In the genomic region with DNA sequence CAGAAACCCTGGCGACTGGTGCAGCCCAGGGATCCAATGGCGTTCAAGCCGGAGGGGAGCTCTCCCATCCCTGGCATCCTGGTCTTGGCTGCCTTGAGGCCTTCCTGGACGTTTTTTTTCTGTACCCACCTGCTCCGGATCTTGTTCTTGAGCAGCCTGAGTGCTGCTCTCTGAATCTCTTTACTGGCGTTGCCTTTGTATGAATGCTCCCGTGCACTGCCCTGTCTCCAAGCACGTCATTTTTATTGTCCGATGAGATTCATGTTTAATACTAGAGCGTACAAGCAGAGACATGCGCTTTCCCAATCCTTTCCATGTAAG, we compare ENCODE assay signal across 9 mouse cellular contexts. TPM values are rescaled to one million over a fixed set of nuclear protein-coding genes. Genes with fewer than 3 reads are reported as not detected.
DNase-seq lines count a peak whose midpoint lies in the region; ATAC-seq and TF ChIP-seq lines count a peak whose summit lies in the region.
"Had no signal": no experiment of that assay in that cellular context is flagged by ENCODE, and none has a peak within 500 bp of the region (broad histone marks: within the 10 kb centered on the region; RNA-seq: fewer than 3 reads in every experiment).

No protein-coding gene starts in this region.

- H3K4me2 ChIP-seq in heart, embryonic 13.5 days = peak overlapping the region; percentile 92
- peak overlapping the region; percentile 63 for H3K4me2 ChIP-seq in CH12.LX (ENCODE audit: insufficient read depth, low read depth, poor library complexity, severe bottlenecking)
- peak overlapping the region; percentile 83 for H3K4me2 ChIP-seq in forebrain, embryonic 12.5 days
- H3K4me2 ChIP-seq in liver, embryonic 13.5 days = peak overlapping the region; percentile 94

- peak overlapping the region; percentile 83 for H3K9ac ChIP-seq in heart, embryonic 13.5 days
- H3K9ac ChIP-seq in CH12.LX (ENCODE audit: insufficient read depth, low read depth) = peak overlapping the region; percentile 45
- peak overlapping the region; percentile 67 for H3K9ac ChIP-seq in forebrain, embryonic 12.5 days
- H3K9ac ChIP-seq in liver, embryonic 13.5 days = peak overlapping the region; percentile 77

- dilution Hi-C loops in CH12.LX (cut with MboI; ENCODE audit: extremely low pct_ligation_motif_present, extremely low pct_unique_long_range_greater_than_20kb, low sequenced_read_pairs) = no loop called here

- H3K4me3 ChIP-seq in heart, embryonic 13.5 days = peak overlapping the region; percentile 80
- H3K4me3 ChIP-seq in CH12.LX (replicated peaks in 1 of 3; ENCODE audit: low read depth in 2 of 3, low read length in 2 of 3, poor library complexity in 1 of 3) = peak overlapping the region; percentile 34 to 90 (median 85)
- peak overlapping the region; percentile 78 for H3K4me3 ChIP-seq in forebrain, embryonic 12.5 days (replicated peaks)
- peak overlapping the region; percentile 75 for H3K4me3 ChIP-seq in liver, embryonic 13.5 days (replicated peaks)

- intact Hi-C loops in heart, postnatal 25 days (cut with DNase I) = loop anchor here (2.0 kb wide), 1 partner anchor 190 kb away; no protein-coding TSS in a partner anchor

- no peak for TF ChIP-seq RAD21 in CH12.LX (IDR thresholded peaks at IDR 0.05; ENCODE audit: low read depth, low read length)

- DNase-seq in heart, postnatal 25 days (ENCODE audit: low spot score) = no peak
- no peak for DNase-seq in CH12.LX (ENCODE audit: extremely low read depth)
- no peak for DNase-seq in liver, embryonic 13.5 days
- DNase-seq in thymus, postnatal 14 days = no peak
- DNase-seq in adrenal gland, postnatal 14 days = no peak
- DNase-seq in retina, postnatal 1 day = no peak

- no peak for TF ChIP-seq EP300 in CH12.LX (IDR thresholded peaks at IDR 0.05; ENCODE audit: low read length)

- in situ Hi-C loops in CH12.LX (cut with MboI; ENCODE audit: low pct_ligation_motif_present, low pct_unique_long_range_greater_than_20kb, low sequenced_read_pairs) = loop anchor here (5.0 to 10.0 kb wide), 2 partner anchors 66 to 586 kb away; no protein-coding TSS in a partner anchor

- 12% methylated on average over 11 of the region's 11 CpGs for WGBS in heart, embryonic 13.5 days
- 5% methylated on average over 11 of the region's 11 CpGs for WGBS in forebrain, embryonic 12.5 days
- WGBS in liver, embryonic 13.5 days (ENCODE audit: insufficient replicate concordance) = 19% methylated on average over 11 of the region's 11 CpGs

- no peak for TF ChIP-seq POLR2A in CH12.LX (IDR thresholded peaks at IDR 0.05; ENCODE audit: low read depth, low read length)

- H3K36me3 ChIP-seq in heart, embryonic 13.5 days = no peaks in the 10 kb centered on the region
- H3K36me3 ChIP-seq in CH12.LX (replicated peaks in 1 of 2; ENCODE audit: control insufficient read depth in 1 of 2, insufficient read depth in 1 of 2, low read length in 1 of 2) = no peaks in the 10 kb centered on the region
- H3K36me3 ChIP-seq in forebrain, embryonic 12.5 days (replicated peaks) = no peaks in the 10 kb centered on the region
- H3K36me3 ChIP-seq in liver, embryonic 13.5 days = no peaks in the 10 kb centered on the region

- H3K27me3 ChIP-seq in heart, embryonic 13.5 days (replicated peaks) = peaks cover 46% of the 10 kb centered on the region
- no peaks in the 10 kb centered on the region for H3K27me3 ChIP-seq in CH12.LX (replicated peaks)
- peaks cover 22% of the 10 kb centered on the region for H3K27me3 ChIP-seq in forebrain, embryonic 12.5 days
- peaks cover 17% of the 10 kb centered on the region for H3K27me3 ChIP-seq in liver, embryonic 13.5 days

- ATAC-seq in heart, embryonic 13.5 days (ENCODE audit: extremely low read depth, insufficient number of reproducible peaks, low FRiP score, low TSS enrichment) = no peak
- no peak; the same call in 1 of the 2 replicates for ATAC-seq in forebrain, embryonic 12.5 days (ENCODE audit: low FRiP score)
- no peak for ATAC-seq in liver, embryonic 13.5 days (ENCODE audit: low read depth)

- H3K4me1 ChIP-seq in heart, embryonic 13.5 days = peaks cover 7% of the 10 kb centered on the region; the same call in 1 of the 2 replicates
- H3K4me1 ChIP-seq in CH12.LX (ENCODE audit: control insufficient read depth in 1 of 2, insufficient read depth in 2 of 2) = peaks cover 0 to 8% of the 10 kb centered on the region in 2 experiments; a peak in 2 of 4 replicates
- H3K4me1 ChIP-seq in forebrain, embryonic 12.5 days = 0 out of 2 replicates have a peak, but pooled peaks cover 3% of the 10 kb centered on the region
- H3K4me1 ChIP-seq in liver, embryonic 13.5 days (replicated peaks) = peaks cover 18% of the 10 kb centered on the region

- no peak for TF ChIP-seq CTCF in CH12.LX (conservative IDR thresholded peaks at IDR 0.05 in 1 of 2, IDR thresholded peaks at IDR 0.05 in 1 of 2; ENCODE audit: low read depth in 2 of 2, low read length in 2 of 2)

- no peak overlapping the region for H3K27ac ChIP-seq in heart, embryonic 13.5 days (replicated peaks)
- no peak overlapping the region for H3K27ac ChIP-seq in CH12.LX (ENCODE audit: insufficient read depth, low read depth)
- 0 out of 2 replicates have a peak overlapping the region, but pooled peaks have one; percentile 36 for H3K27ac ChIP-seq in forebrain, embryonic 12.5 days
- H3K27ac ChIP-seq in liver, embryonic 13.5 days = no peak overlapping the region

- H3K9me3 ChIP-seq in heart, embryonic 13.5 days = no peaks in the 10 kb centered on the region
- no peaks in the 10 kb centered on the region for H3K9me3 ChIP-seq in CH12.LX (replicated peaks; ENCODE audit: low read length)
- no peaks in the 10 kb centered on the region for H3K9me3 ChIP-seq in forebrain, embryonic 12.5 days
- H3K9me3 ChIP-seq in liver, embryonic 13.5 days (replicated peaks) = no peaks in the 10 kb centered on the region

- peaks cover 32% of the 10 kb centered on the region for H3K79me2 ChIP-seq in CH12.LX (replicated peaks; ENCODE audit: control insufficient read depth, extremely low read depth, insufficient read depth, poor library complexity, severe bottlenecking)

TF ChIP-seq in CH12.LX, 34 proteins besides CTCF, POLR2A, EP300 and RAD21:
- TF ChIP-seq GABPA (IDR thresholded peaks at IDR 0.05; ENCODE audit: insufficient replicate concordance, low read depth, low read length) (no peak), USF1 (IDR thresholded peaks at IDR 0.05; ENCODE audit: low read depth, low read length) (no peak), MAZ (IDR thresholded peaks at IDR 0.05; ENCODE audit: low read depth, low read length) (no peak), KAT2A (IDR thresholded peaks at IDR 0.05; ENCODE audit: insufficient replicate concordance, low read length) (no peak), USF2 (conservative IDR thresholded peaks at IDR 0.05; ENCODE audit: low read depth, low read length) (no peak), ETS1 (conservative IDR thresholded peaks at IDR 0.05; ENCODE audit: low read depth, low read length) (no peak), NRF1 (IDR thresholded peaks at IDR 0.05; ENCODE audit: low read depth, low read length) (no peak), TBP (conservative IDR thresholded peaks at IDR 0.05; ENCODE audit: low read depth, low read length) (no peak)

RNA-seq across cellular contexts. Expression of a gene that starts 58.7 kb away (rescaled TPM):
- not detected in 2 replicates for polyA plus RNA-seq in heart, embryonic 13.5 days (2015; fragmentation: Nextera tagmentation; extraction: Ambion mirVana)
- total RNA-seq in heart, postnatal 25 days (2021) = not detected
- total RNA-seq in CH12.LX (2012; rRNA removed) = not detected in 2 replicates
- total RNA-seq in CH12.LX (2014; rRNA removed) = not detected in 2 replicates
- not detected in 2 replicates for polyA plus RNA-seq in CH12.LX (2012; ENCODE audit: insufficient read length, low read depth)
- polyA plus RNA-seq in forebrain, embryonic 12.5 days (2016; fragmentation: Nextera tagmentation; extraction: Ambion mirVana) = not detected in 2 replicates
- polyA plus RNA-seq in liver, embryonic 13.5 days (2015; fragmentation: Nextera tagmentation; extraction: Ambion mirVana) = not detected in 2 replicates
- total RNA-seq in adrenal gland, postnatal 14 days (2021) = not detected in 2 replicates
- total RNA-seq: MEL had no signal
